Mouse (Mus musculus) splenic B cell, adult 2 months (primary cell): ENCODE data around the gene Slc2a5.

Experiments
- DNase-seq: peaks from one replicate; pipeline ENCODE4 v3.0.0-alpha.2; 2011; ENCODE audit warnings: low read depth, low spot score
- H3K27me3 ChIP-seq: 2 replicates; pipeline ENCODE4 v1.6.1; 2012; ENCODE audit warnings: mild to moderate bottlenecking, low read length, moderate library complexity, mixed read lengths; ENCODE audit not compliant: control insufficient read depth, poor library complexity, insufficient read depth, severe bottlenecking
- H3K36me3 ChIP-seq: 2 replicates; pipeline ENCODE4 v1.6.1; 2012; ENCODE audit warnings: mild to moderate bottlenecking, low read length, moderate library complexity, mixed read lengths; ENCODE audit not compliant: control insufficient read depth, poor library complexity, insufficient read depth, severe bottlenecking

The Slc2a5 gene

GRCm38 (mm10) chr4:150140346-150140745 lies 21.3 kb downstream of the Slc2a5 start:
- Histone ChIP-seq H3K36me3 (no peaks in the 10 kb centered on the region), H3K27me3 (no peaks in the 10 kb centered on the region)
- no peak for DNase-seq

- DNase-seq, result no peak
- H3K27me3 ChIP-seq, result no peaks in the 10 kb centered on the region
- H3K36me3 ChIP-seq, result no peaks in the 10 kb centered on the region
These were observed 25.2 kb downstream of the Slc2a5 start for GRCm38 (mm10) chr4:150144242-150144641.

GRCm38 (mm10) chr4:150146286-150146685 lies 27.2 kb downstream of the Slc2a5 start:
- no peak for DNase-seq
- no peaks in the 10 kb centered on the region for H3K27me3 ChIP-seq

GRCm38 (mm10) chr4:150151045-150151444 lies 32.0 kb downstream of the Slc2a5 start:
- H3K36me3 ChIP-seq, result no peaks in the 10 kb centered on the region
- H3K27me3 ChIP-seq, result no peaks in the 10 kb centered on the region
- DNase-seq, result no peak

More at GRCm38 (mm10) chr4:150146286-150146685, 27.2 kb downstream of the Slc2a5 start:
- no peaks in the 10 kb centered on the region for H3K36me3 ChIP-seq

- H3K27me3 ChIP-seq, result no peaks in the 10 kb centered on the region
- H3K36me3 ChIP-seq, result no peaks in the 10 kb centered on the region
- no peak for DNase-seq
These were observed 33.4 kb downstream of the Slc2a5 start for GRCm38 (mm10) chr4:150152483-150152882.

GRCm38 (mm10) chr4:150155301-150155700 lies 36.2 kb downstream of the Slc2a5 start:
- DNase-seq, result no peak
- no peaks in the 10 kb centered on the region for H3K36me3 ChIP-seq
- no peaks in the 10 kb centered on the region for H3K27me3 ChIP-seq

- Histone ChIP-seq H3K27me3 (no peaks in the 10 kb centered on the region), H3K36me3 (no peaks in the 10 kb centered on the region)
- DNase-seq, result no peak
These were observed 36.6 kb downstream of the Slc2a5 start for GRCm38 (mm10) chr4:150155731-150156130.

GRCm38 (mm10) chr4:150157348-150157882 lies 38.3 kb downstream of the Slc2a5 start:
- no peaks in the 10 kb centered on the region for H3K27me3 ChIP-seq
- no peak for DNase-seq
- no peaks in the 10 kb centered on the region for H3K36me3 ChIP-seq

- Histone ChIP-seq H3K36me3 (no peaks in the 10 kb centered on the region), H3K27me3 (no peaks in the 10 kb centered on the region)
- DNase-seq, result no peak
These were observed 40.4 kb downstream of the Slc2a5 start for GRCm38 (mm10) chr4:150159458-150159857.

- peak; percentile 19 for DNase-seq
- no peaks in the 10 kb centered on the region for H3K27me3 ChIP-seq
These were observed 43.6 kb downstream of the Slc2a5 start for GRCm38 (mm10) chr4:150162561-150163169.

GRCm38 (mm10) chr4:150164875-150165274 lies 45.8 kb downstream of the Slc2a5 start:
- H3K36me3 ChIP-seq, result no peaks in the 10 kb centered on the region
- no peaks in the 10 kb centered on the region for H3K27me3 ChIP-seq
- DNase-seq, result no peak

More at GRCm38 (mm10) chr4:150162561-150163169, 43.6 kb downstream of the Slc2a5 start:
- H3K36me3 ChIP-seq, result no peaks in the 10 kb centered on the region

- Histone ChIP-seq H3K36me3 (no peaks in the 10 kb centered on the region), H3K27me3 (no peaks in the 10 kb centered on the region)
These were observed 49.3 kb downstream of the Slc2a5 start for GRCm38 (mm10) chr4:150168406-150168805.

GRCm38 (mm10) chr4:150172107-150172506 lies 53.0 kb downstream of the Slc2a5 start:
- no peak for DNase-seq
- no peaks in the 10 kb centered on the region for H3K36me3 ChIP-seq
- H3K27me3 ChIP-seq, result no peaks in the 10 kb centered on the region

More at GRCm38 (mm10) chr4:150168406-150168805, 49.3 kb downstream of the Slc2a5 start:
- no peak for DNase-seq

GRCm38 (mm10) chr4:150173281-150173680 lies 54.2 kb downstream of the Slc2a5 start:
- H3K27me3 ChIP-seq, result no peaks in the 10 kb centered on the region
- peak; percentile 70 for DNase-seq
- no peaks in the 10 kb centered on the region for H3K36me3 ChIP-seq

GRCm38 (mm10) chr4:150174027-150174426 lies 54.9 kb downstream of the Slc2a5 start:
- H3K27me3 ChIP-seq, result no peaks in the 10 kb centered on the region
- no peak for DNase-seq

GRCm38 (mm10) chr4:150176535-150176934 lies 57.5 kb downstream of the Slc2a5 start:
- DNase-seq, result peak; percentile 79
- no peaks in the 10 kb centered on the region for H3K36me3 ChIP-seq
- H3K27me3 ChIP-seq, result no peaks in the 10 kb centered on the region

More at GRCm38 (mm10) chr4:150174027-150174426, 54.9 kb downstream of the Slc2a5 start:
- no peaks in the 10 kb centered on the region for H3K36me3 ChIP-seq
